Mouse (Mus musculus) lung, embryonic 14.5 days (tissue): ENCODE measurements at regions not wholly inside any gene's neighbourhood (a gene's known extent, or its start where the extent isn't known, plus 50 kb on each side); places are given as distances from the start of the nearest gene placed in this dataset.
A peak's percentile ranks its signal among the peaks of the same experiment; 100 is the strongest.

Experiments used
- ATAC-seq: fragments of 200-750 bp; cut with Nextera tagmentation; 2 replicates; pipeline ENCODE4 v1.8.0; 2017; ENCODE audit warnings: mild to moderate bottlenecking, moderate TSS enrichment, moderate library complexity; ENCODE audit not compliant: insufficient read depth
- DNase-seq: peaks from one replicate; pipeline ENCODE4 v3.0.0-alpha.2; 2015
- H3K27ac ChIP-seq: fragments of 300-500 bp; sonication (generic); 2 replicates; pipeline ENCODE4 v1.5.1; 2014; ENCODE audit warnings: low read depth, mild to moderate bottlenecking, moderate library complexity
- H3K27me3 ChIP-seq: fragments of 300-500 bp; sonication (generic); 2 replicates; pipeline ENCODE4 v1.6.1; 2014; ENCODE audit warnings: low read length, control low read depth; ENCODE audit not compliant: insufficient read depth
- H3K36me3 ChIP-seq: fragments of 300-500 bp; sonication (generic); 2 replicates; pipeline ENCODE4 v1.6.1; 2014; ENCODE audit warnings: control low read depth; ENCODE audit not compliant: insufficient read depth
- H3K4me1 ChIP-seq: fragments of 300-500 bp; sonication (generic); 2 replicates; pipeline ENCODE4 v1.6.1; 2014; ENCODE audit warnings: antibody characterized with exemption, control low read depth; ENCODE audit not compliant: insufficient read depth
- H3K4me2 ChIP-seq: fragments of 300-500 bp; sonication (generic); 2 replicates; pipeline ENCODE4 v1.6.1; 2014; ENCODE audit warnings: mild to moderate bottlenecking
- H3K4me3 ChIP-seq: fragments of 300-500 bp; sonication (generic); 2 replicates; pipeline ENCODE4 v1.5.1; 2014; ENCODE audit warnings: low read depth, low read length
- H3K9ac ChIP-seq: fragments of 300-500 bp; sonication (generic); 2 replicates; pipeline ENCODE4 v1.6.1; 2014
- H3K9me3 ChIP-seq: fragments of 300-500 bp; sonication (generic); 2 replicates; pipeline ENCODE4 v1.6.1; 2016; ENCODE audit warnings: low read depth, low read length, control low read depth
- CTCF ChIP-seq: IDR thresholded peaks from 2 replicates; pipeline ENCODE4 v1.5.1; 2016; ENCODE audit warnings: antibody characterized with exemption, low read depth
- WGBS: fragments of 180-500 bp; shearing (Covaris S2); extraction: QIAGEN DNeasy Blood & Tissue Kit; methylation state at CpG from one replicate; pipeline ENCODE4 v1.1.7; 2014; 5-methylcytosine and 5-hydroxymethylcytosine counted together

DNA sequence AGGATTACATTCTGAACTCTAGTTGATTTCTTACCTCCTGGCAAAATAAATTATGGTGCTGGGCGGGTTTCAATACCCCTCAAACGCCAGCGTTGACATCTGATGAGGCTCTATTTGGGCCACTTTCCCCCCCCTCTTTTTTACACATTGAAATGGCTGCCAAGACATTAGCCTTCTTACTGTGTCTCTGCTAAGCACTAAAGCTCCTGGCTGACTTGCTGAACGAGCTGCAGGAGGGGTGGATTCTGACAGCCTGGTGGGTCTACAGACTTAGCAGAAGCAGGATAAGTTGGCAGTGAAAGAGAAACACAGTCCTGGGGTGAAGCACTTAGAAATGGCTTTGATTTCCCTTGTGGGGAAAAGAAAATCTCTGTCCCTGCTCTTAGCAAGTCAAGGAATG is 172.9 kb downstream of the Dmrt2 start:
- H3K9me3 ChIP-seq: no peaks in the 10 kb centered on the region
- 59% methylated on average over 4 of the region's 4 CpGs for WGBS
- H3K27me3 ChIP-seq: no peaks in the 10 kb centered on the region
- H3K4me3 ChIP-seq: no peak overlapping the region
- DNase-seq (no peak), ATAC-seq (no peak)
- H3K4me1 ChIP-seq: no peaks in the 10 kb centered on the region
- no peaks in the 10 kb centered on the region for H3K36me3 ChIP-seq
- H3K27ac ChIP-seq: no peak overlapping the region
- H3K9ac ChIP-seq: no peak overlapping the region
- no peak overlapping the region for H3K4me2 ChIP-seq
- no peak for TF ChIP-seq CTCF

- Histone ChIP-seq H3K27ac (peak overlapping the region; percentile 21; the same call in 1 of the 2 replicates), H3K27me3 (no peaks in the 10 kb centered on the region), H3K4me2 (no peak overlapping the region), H3K9me3 (no peaks in the 10 kb centered on the region), H3K9ac (no peak overlapping the region), H3K4me1 (0 out of 2 replicates have a peak, but pooled peaks cover 2% of the 10 kb centered on the region), H3K36me3 (no peaks in the 10 kb centered on the region), H3K4me3 (no peak overlapping the region)
- TF ChIP-seq CTCF: no peak
- peak; percentile 73 for DNase-seq
- WGBS: 31% methylated on average over 4 of the region's 4 CpGs
- ATAC-seq: peak; percentile 70
Observed at GRCm38 (mm10) chr19:25856344-25856743, 184.1 kb downstream of the Dmrt2 start.

DNA sequence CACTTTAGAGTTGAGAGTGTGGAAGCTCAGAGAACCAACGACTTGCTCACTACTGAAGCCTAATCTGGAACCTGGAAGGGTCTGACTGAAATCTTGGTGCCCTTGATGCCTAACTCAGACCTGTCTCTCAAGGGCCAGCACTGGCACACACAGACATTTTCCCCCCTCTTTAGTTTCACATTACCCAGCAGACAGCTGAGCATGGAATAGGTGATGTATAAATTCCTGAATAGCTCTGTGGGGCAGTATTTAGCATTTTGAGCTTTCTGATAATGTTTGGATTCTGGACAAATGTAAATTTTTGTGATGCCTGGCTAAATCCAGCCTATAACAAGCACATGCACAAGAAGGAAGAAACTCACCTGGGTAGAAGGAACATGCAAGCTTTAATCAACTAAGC is 191.1 kb downstream of the Dmrt2 start:
- no peaks in the 10 kb centered on the region for H3K36me3 ChIP-seq
- H3K27me3 ChIP-seq: no peaks in the 10 kb centered on the region
- no peak overlapping the region for H3K4me3 ChIP-seq
- no peak for TF ChIP-seq CTCF
- no peak overlapping the region for H3K27ac ChIP-seq
- H3K9me3 ChIP-seq: no peaks in the 10 kb centered on the region
- H3K4me2 ChIP-seq: no peak overlapping the region
- H3K9ac ChIP-seq: no peak overlapping the region
- 68% methylated on average over 1 of the region's 1 CpGs for WGBS
- no peaks in the 10 kb centered on the region for H3K4me1 ChIP-seq
- DNase-seq: no peak
- no peak for ATAC-seq

GRCm38 (mm10) chr19:25906721-25907120 is 234.5 kb downstream of the Dmrt2 start:
- DNase-seq (no peak), ATAC-seq (no peak)
- 87% methylated on average over 4 of the region's 4 CpGs for WGBS
- Histone ChIP-seq H3K36me3 (no peaks in the 10 kb centered on the region), H3K4me1 (no peaks in the 10 kb centered on the region), H3K27ac (no peak overlapping the region), H3K9ac (no peak overlapping the region), H3K9me3 (no peaks in the 10 kb centered on the region), H3K27me3 (no peaks in the 10 kb centered on the region), H3K4me2 (no peak overlapping the region), H3K4me3 (no peak overlapping the region)
- no peak for TF ChIP-seq CTCF

GRCm38 (mm10) chr19:25922052-25922451 is 249.8 kb downstream of the Dmrt2 start:
- H3K36me3 ChIP-seq: no peaks in the 10 kb centered on the region
- TF ChIP-seq CTCF: no peak
- H3K27me3 ChIP-seq: no peaks in the 10 kb centered on the region
- no peaks in the 10 kb centered on the region for H3K9me3 ChIP-seq
- no peak overlapping the region for H3K4me3 ChIP-seq
- no peak; the same call in 1 of the 2 replicates for ATAC-seq
- H3K4me2 ChIP-seq: no peak overlapping the region
- H3K27ac ChIP-seq: no peak overlapping the region
- H3K9ac ChIP-seq: no peak overlapping the region
- no peaks in the 10 kb centered on the region for H3K4me1 ChIP-seq
- DNase-seq: peak; percentile 35

- Histone ChIP-seq H3K9me3 (no peaks in the 10 kb centered on the region), H3K27me3 (no peaks in the 10 kb centered on the region), H3K9ac (no peak overlapping the region), H3K36me3 (no peaks in the 10 kb centered on the region), H3K4me1 (no peaks in the 10 kb centered on the region), H3K4me2 (no peak overlapping the region), H3K27ac (no peak overlapping the region), H3K4me3 (no peak overlapping the region)
- no peak for TF ChIP-seq CTCF
- ATAC-seq (no peak), DNase-seq (no peak)
- 83% methylated on average over 1 of the region's 1 CpGs for WGBS
Observed at GRCm38 (mm10) chr19:25922806-25923205, 250.6 kb downstream of the Dmrt2 start.

- TF ChIP-seq CTCF: no peak
- Histone ChIP-seq H3K27me3 (no peaks in the 10 kb centered on the region), H3K4me3 (no peak overlapping the region), H3K27ac (no peak overlapping the region), H3K4me2 (no peak overlapping the region), H3K9me3 (no peaks in the 10 kb centered on the region), H3K36me3 (no peaks in the 10 kb centered on the region), H3K4me1 (no peaks in the 10 kb centered on the region), H3K9ac (no peak overlapping the region)
- ATAC-seq: no peak
- whole genome bisulfite sequencing: 58% methylated on average over 10 of the region's 10 CpGs
- DNase-seq: no peak
Observed at GRCm38 (mm10) chr19:25923727-25924384, 251.6 kb downstream of the Dmrt2 start.

- Histone ChIP-seq H3K9ac (no peak overlapping the region), H3K36me3 (no peaks in the 10 kb centered on the region), H3K4me1 (no peaks in the 10 kb centered on the region), H3K27ac (no peak overlapping the region), H3K27me3 (no peaks in the 10 kb centered on the region), H3K4me3 (no peak overlapping the region), H3K4me2 (no peak overlapping the region), H3K9me3 (no peaks in the 10 kb centered on the region)
- whole genome bisulfite sequencing: 23% methylated on average over 5 of the region's 5 CpGs
- no peak for TF ChIP-seq CTCF
- peak; percentile 34 for DNase-seq
- ATAC-seq: peak; percentile 47; the same call in 1 of the 2 replicates
Observed at GRCm38 (mm10) chr19:25924385-25924769, 252.2 kb downstream of the Dmrt2 start.
